Mouse (Mus musculus): ENCODE results near the gene Nsd2. TPM values are rescaled to one million over a fixed set of nuclear protein-coding genes. Genes with fewer than 3 reads are reported as not detected.

The Nsd2 gene
- polyA plus RNA-seq, 1 experiment from 2014 or later: 13.9 TPM

GRCm38 (mm10) chr5:33919466-33919865 lies 98.9 kb downstream of the Nsd2 start:
- DNase-seq: no peak
- no peak for ATAC-seq

GRCm38 (mm10) chr5:33920037-33920436 lies 99.5 kb downstream of the Nsd2 start:
- DNase-seq (no peak), ATAC-seq (no peak)
- no peaks in the 10 kb centered on the region for H3K4me1 ChIP-seq (ENCODE audit: insufficient read depth)
- H3K9me3 ChIP-seq (ENCODE audit: low read length): no peaks in the 10 kb centered on the region
- no peak overlapping the region for H3K27ac ChIP-seq (ENCODE audit: low read depth)
- no peak overlapping the region for H3K9ac ChIP-seq (replicated peaks)
- no peaks in the 10 kb centered on the region for H3K27me3 ChIP-seq (ENCODE audit: insufficient read depth, low read length)
- WGBS (ENCODE audit: insufficient replicate concordance): 91% methylated on average over 2 of the region's 2 CpGs
- H3K4me3 ChIP-seq (ENCODE audit: low read depth, low read length): no peak overlapping the region
- H3K4me2 ChIP-seq (ENCODE audit: low read depth, low read length): no peak overlapping the region
- TF ChIP-seq CTCF (IDR thresholded peaks at IDR 0.05; ENCODE audit: low read depth): no peak
- TF ChIP-seq EP300 (IDR thresholded peaks at IDR 0.05; ENCODE audit: low read depth): no peak
- peaks cover 57% of the 10 kb centered on the region for H3K36me3 ChIP-seq (replicated peaks; ENCODE audit: insufficient read depth, low read length)

More at GRCm38 (mm10) chr5:33919466-33919865, 98.9 kb downstream of the Nsd2 start:
- Histone ChIP-seq H3K9me3 (ENCODE audit: low read length) (no peaks in the 10 kb centered on the region), H3K27me3 (ENCODE audit: insufficient read depth, low read length) (no peaks in the 10 kb centered on the region), H3K36me3 (replicated peaks; ENCODE audit: insufficient read depth, low read length) (peaks cover 57% of the 10 kb centered on the region), H3K27ac (ENCODE audit: low read depth) (no peak overlapping the region), H3K4me3 (ENCODE audit: low read depth, low read length) (no peak overlapping the region), H3K4me2 (ENCODE audit: low read depth, low read length) (no peak overlapping the region), H3K9ac (replicated peaks) (no peak overlapping the region), H3K4me1 (ENCODE audit: insufficient read depth) (no peaks in the 10 kb centered on the region)
- 88% methylated on average over 1 of the region's 1 CpGs for WGBS (ENCODE audit: insufficient replicate concordance)
- no peak for TF ChIP-seq CTCF (IDR thresholded peaks at IDR 0.05; ENCODE audit: low read depth)
- no peak for TF ChIP-seq EP300 (IDR thresholded peaks at IDR 0.05; ENCODE audit: low read depth)

- no peaks in the 10 kb centered on the region for H3K4me1 ChIP-seq (ENCODE audit: insufficient read depth)
- DNase-seq: no peak
- H3K4me2 ChIP-seq (ENCODE audit: low read depth, low read length): no peak overlapping the region
- H3K27me3 ChIP-seq (ENCODE audit: insufficient read depth, low read length): no peaks in the 10 kb centered on the region
- no peak overlapping the region for H3K27ac ChIP-seq (ENCODE audit: low read depth)
- ATAC-seq: no peak
- H3K9ac ChIP-seq (replicated peaks): no peak overlapping the region
- WGBS (ENCODE audit: insufficient replicate concordance): 42% methylated on average over 4 of the region's 4 CpGs
- TF ChIP-seq EP300 (IDR thresholded peaks at IDR 0.05; ENCODE audit: low read depth) (no peak), CTCF (IDR thresholded peaks at IDR 0.05; ENCODE audit: low read depth) (no peak)
- no peak overlapping the region for H3K4me3 ChIP-seq (ENCODE audit: low read depth, low read length)
- H3K9me3 ChIP-seq (ENCODE audit: low read length): no peaks in the 10 kb centered on the region
- H3K36me3 ChIP-seq (replicated peaks; ENCODE audit: insufficient read depth, low read length): peaks cover 52% of the 10 kb centered on the region
Observed at GRCm38 (mm10) chr5:33920924-33921323, 100.4 kb downstream of the Nsd2 start.

- Histone ChIP-seq H3K4me2 (ENCODE audit: low read depth, low read length) (no peak overlapping the region), H3K27ac (ENCODE audit: low read depth) (no peak overlapping the region), H3K4me1 (ENCODE audit: insufficient read depth) (no peaks in the 10 kb centered on the region), H3K4me3 (ENCODE audit: low read depth, low read length) (no peak overlapping the region), H3K9ac (replicated peaks) (no peak overlapping the region), H3K27me3 (ENCODE audit: insufficient read depth, low read length) (no peaks in the 10 kb centered on the region), H3K9me3 (ENCODE audit: low read length) (no peaks in the 10 kb centered on the region), H3K36me3 (replicated peaks; ENCODE audit: insufficient read depth, low read length) (peaks cover 46% of the 10 kb centered on the region)
- DNase-seq (no peak), ATAC-seq (no peak)
- 85% methylated on average over 7 of the region's 7 CpGs for WGBS (ENCODE audit: insufficient replicate concordance)
- TF ChIP-seq EP300 (IDR thresholded peaks at IDR 0.05; ENCODE audit: low read depth) (no peak), CTCF (IDR thresholded peaks at IDR 0.05; ENCODE audit: low read depth) (no peak)
Observed at GRCm38 (mm10) chr5:33921486-33922235, 101.1 kb downstream of the Nsd2 start.

GRCm38 (mm10) chr5:33922566-33922965 lies 102.0 kb downstream of the Nsd2 start:
- WGBS (ENCODE audit: insufficient replicate concordance): 75% methylated on average over 2 of the region's 2 CpGs
- H3K4me3 ChIP-seq (ENCODE audit: low read depth, low read length): no peak overlapping the region
- no peaks in the 10 kb centered on the region for H3K9me3 ChIP-seq (ENCODE audit: low read length)
- no peak overlapping the region for H3K4me2 ChIP-seq (ENCODE audit: low read depth, low read length)
- ATAC-seq (no peak), DNase-seq (no peak)
- H3K9ac ChIP-seq (replicated peaks): no peak overlapping the region
- H3K4me1 ChIP-seq (ENCODE audit: insufficient read depth): no peaks in the 10 kb centered on the region
- no peak overlapping the region for H3K27ac ChIP-seq (ENCODE audit: low read depth)
- TF ChIP-seq CTCF (IDR thresholded peaks at IDR 0.05; ENCODE audit: low read depth) (no peak), EP300 (IDR thresholded peaks at IDR 0.05; ENCODE audit: low read depth) (no peak)
- peaks cover 41% of the 10 kb centered on the region for H3K36me3 ChIP-seq (replicated peaks; ENCODE audit: insufficient read depth, low read length)
- H3K27me3 ChIP-seq (ENCODE audit: insufficient read depth, low read length): no peaks in the 10 kb centered on the region

GRCm38 (mm10) chr5:33926170-33926569 lies 105.6 kb downstream of the Nsd2 start:
- Histone ChIP-seq H3K4me2 (ENCODE audit: low read depth, low read length) (no peak overlapping the region), H3K4me1 (ENCODE audit: insufficient read depth) (no peaks in the 10 kb centered on the region), H3K4me3 (ENCODE audit: low read depth, low read length) (no peak overlapping the region), H3K27me3 (ENCODE audit: insufficient read depth, low read length) (no peaks in the 10 kb centered on the region), H3K36me3 (replicated peaks; ENCODE audit: insufficient read depth, low read length) (peaks cover 23% of the 10 kb centered on the region), H3K27ac (ENCODE audit: low read depth) (no peak overlapping the region), H3K9me3 (ENCODE audit: low read length) (no peaks in the 10 kb centered on the region), H3K9ac (replicated peaks) (no peak overlapping the region)
- DNase-seq (no peak), ATAC-seq (no peak)
- no peak for TF ChIP-seq CTCF (IDR thresholded peaks at IDR 0.05; ENCODE audit: low read depth)
- TF ChIP-seq EP300 (IDR thresholded peaks at IDR 0.05; ENCODE audit: low read depth): no peak

Data from liver, postnatal 0 days (tissue).